Mouse (Mus musculus): ENCODE measurements around the gene 1810010H24Rik. TPM values are rescaled to one million over a fixed set of nuclear protein-coding genes. Genes with fewer than 3 reads are reported as not detected.
"Not testable (repeated sequence)": the region's sequence is repeated elsewhere in the genome, so short reads cannot be mapped to it uniquely, and the experiment has no call there.

The 1810010H24Rik gene
- total RNA-seq, 2 experiments from 2014 or later = 2.3 to 4.7 TPM

DNA sequence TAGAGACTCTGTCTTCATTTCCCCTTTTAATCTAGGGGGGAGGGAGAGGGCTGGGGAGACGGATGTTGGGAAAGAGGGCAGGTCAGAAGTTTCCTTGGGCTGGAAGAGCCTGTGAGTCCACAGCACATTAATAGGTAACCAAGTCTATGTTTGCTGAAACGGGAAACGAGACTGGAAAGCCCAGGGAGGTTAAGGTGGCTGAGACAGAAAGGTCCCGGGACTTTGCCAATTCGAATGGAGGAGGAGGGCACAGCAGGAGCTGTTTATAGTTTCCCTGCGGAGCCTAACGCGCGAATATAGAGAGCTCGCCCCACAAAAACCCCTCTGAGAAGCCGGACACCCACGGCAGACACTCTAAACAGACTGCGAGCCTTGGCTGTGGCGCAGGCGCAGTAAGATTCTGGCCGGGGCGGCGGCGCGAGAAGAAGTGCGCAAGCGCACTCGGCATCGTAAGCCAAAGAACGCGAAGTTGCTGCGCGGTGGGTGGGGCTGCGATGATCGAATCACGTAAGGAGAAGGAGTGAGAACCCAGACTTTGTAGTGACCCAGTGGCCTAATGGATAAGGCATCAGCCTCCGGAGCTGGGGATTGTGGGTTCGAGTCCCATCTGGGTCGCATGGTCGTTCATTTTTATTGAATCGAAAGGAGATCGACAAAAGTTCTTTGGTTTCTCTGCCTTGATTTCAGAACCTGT, 13.0 kb upstream of the 1810010H24Rik start:
- peak; percentile 97 to 98 for DNase-seq

DNA sequence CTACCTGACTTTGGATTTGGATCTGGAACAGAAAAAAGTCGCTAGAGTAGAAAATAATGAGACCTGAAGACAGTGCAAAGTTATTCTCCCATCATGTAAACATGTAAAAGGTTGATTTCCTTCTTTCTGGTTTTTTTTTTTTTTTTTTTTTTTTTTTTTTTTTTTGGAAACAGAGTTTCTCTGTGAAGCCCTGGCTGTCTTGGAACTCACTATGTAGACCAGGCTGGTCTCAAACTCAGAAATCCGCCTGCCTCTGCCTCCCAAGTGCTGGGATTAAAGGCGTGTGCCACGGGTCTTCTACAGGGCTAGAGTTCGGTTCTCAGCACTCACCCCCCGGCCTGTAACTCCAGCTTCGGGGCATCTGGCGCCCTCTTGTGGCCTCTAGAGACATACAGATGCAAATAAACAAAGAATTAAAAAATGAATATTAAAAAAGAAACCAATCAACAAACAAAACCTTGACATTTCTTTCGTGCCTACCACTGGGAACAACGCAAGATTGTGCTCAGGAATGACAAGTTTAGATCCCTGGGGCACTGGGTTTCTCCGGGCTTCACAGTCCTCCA, 11.4 kb upstream of the 1810010H24Rik start:
- no peak for DNase-seq

- peak; percentile 26 to 45 for DNase-seq
Observed at GRCm38 (mm10) chr11:107014597-107015309, 10.7 kb upstream of the 1810010H24Rik start.

DNA sequence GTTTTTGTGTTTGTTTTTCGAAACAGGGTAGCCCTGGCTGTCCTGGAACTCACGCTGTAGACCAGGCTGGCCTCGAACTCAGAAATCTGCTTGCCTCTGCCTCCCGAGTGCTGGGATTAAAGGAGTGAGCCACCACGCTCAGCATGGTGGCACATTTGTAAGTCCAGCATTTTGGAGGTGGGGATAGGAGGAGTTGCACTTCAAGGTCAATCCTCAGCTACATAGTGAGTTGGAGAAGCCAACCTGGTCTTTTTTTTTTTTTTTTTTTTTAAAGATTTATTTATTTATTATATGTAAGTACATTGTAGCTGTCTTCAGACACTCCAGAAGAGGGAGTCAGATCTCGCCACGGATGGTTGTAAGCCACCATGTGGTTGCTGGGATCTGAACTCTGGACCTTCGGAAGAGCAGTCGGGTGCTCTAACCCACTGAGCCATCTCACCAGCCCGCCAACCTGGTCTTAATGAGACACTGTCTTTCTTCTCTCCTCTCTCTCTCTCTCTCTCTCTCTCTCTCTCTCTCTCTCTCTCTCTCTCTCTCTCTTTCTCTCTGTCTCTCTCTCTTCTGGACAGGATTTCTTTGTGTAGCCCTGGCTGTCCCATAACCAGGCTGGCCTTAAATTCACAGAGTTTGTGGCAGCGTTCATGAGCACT, 9.8 kb upstream of the 1810010H24Rik start:
- not testable (repeated sequence) for DNase-seq

DNA sequence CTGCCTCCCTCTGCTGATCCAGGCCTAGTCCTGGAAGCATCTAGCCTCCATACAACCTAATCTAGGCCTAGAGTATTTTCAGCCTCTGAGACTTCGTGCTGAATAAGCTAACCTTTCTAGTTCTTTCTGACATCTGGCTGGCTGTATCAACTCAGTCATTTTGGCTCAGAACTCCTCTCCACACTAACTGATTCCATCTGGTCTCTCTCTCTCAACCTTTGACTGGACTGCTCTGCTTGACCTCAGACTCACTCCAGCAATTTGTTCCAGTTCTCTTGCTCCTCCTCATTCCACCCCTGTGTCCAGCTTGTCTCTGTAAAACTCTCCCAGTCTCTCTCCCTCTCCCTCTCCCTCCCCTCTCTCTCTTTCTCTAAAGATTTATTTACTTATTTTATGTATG, 8.6 kb upstream of the 1810010H24Rik start:
- DNase-seq = no peak

DNA sequence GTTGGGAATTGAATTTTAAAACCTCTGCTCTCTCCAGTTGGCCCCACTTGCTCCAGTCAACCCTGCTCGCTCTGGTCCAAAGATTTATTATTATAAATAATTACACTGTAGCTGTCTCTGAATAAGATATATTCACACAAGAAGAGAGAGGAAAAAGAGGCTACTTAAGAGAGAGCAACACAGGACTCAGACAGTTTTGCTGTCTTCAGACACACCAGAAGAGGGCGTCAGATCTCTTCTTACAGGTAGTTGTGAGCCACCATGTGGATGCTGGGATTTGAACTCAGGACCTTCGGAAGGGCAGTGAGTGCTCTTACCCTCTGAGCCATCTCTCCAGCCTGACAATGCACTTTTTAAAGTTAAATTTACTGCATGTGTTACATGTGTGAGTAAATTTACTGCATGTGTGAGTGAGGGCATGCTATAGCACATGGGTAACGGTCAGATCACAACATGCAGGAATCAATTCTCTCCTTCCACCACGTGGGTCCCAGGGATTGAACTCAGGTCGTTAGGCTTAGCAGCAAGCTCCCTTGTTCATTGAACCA, 8.1 kb upstream of the 1810010H24Rik start:
- no peak for DNase-seq

GRCm38 (mm10) chr11:107018606-107019005, 6.9 kb upstream of the 1810010H24Rik start:
- DNase-seq = peak in 1 of 2 experiments; percentile 40

- DNase-seq = no peak
Observed at GRCm38 (mm10) chr11:107019318-107019717, 6.2 kb upstream of the 1810010H24Rik start.

DNA sequence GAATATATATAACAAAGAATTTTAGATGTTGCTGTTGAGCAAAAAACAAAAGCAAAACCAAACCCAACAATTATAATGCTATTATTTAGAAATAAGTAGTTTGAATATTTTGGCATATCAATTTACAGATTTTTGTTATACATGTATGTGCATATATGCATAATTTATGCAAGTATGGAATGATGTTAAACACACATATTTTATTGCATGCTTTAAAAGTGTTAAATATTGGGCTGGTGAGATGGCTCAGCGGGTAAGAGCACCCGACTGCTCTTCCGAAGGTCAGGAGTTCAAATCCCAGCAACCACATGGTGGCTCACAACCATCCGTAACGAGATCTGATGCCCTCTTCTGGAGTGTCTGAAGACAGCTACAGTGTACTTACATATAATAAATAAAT, 5.8 kb upstream of the 1810010H24Rik start:
- not testable (repeated sequence) for DNase-seq

GRCm38 (mm10) chr11:107022050-107022683, 3.3 kb upstream of the 1810010H24Rik start:
- no peak for DNase-seq

DNA sequence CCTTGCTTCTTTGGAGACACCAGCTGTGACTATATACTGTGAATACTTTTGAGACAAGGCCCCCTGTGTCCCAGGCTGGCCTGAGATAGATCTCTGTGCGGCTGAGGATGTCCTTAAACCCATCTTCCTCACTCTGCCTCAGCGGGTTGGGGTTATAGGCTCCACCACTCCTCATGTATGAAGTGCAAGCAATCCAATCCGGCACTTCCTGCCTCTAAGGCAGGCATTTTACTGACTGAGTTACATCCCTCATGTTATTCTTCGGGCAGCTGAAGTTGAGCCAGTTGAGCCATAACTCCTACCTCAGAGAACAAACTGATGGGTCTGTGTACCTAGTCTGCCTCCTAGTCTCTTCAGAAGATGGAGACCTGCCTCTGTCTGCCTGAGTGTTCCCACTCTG, 1.1 kb upstream of the 1810010H24Rik start:
- no peak for DNase-seq

DNA sequence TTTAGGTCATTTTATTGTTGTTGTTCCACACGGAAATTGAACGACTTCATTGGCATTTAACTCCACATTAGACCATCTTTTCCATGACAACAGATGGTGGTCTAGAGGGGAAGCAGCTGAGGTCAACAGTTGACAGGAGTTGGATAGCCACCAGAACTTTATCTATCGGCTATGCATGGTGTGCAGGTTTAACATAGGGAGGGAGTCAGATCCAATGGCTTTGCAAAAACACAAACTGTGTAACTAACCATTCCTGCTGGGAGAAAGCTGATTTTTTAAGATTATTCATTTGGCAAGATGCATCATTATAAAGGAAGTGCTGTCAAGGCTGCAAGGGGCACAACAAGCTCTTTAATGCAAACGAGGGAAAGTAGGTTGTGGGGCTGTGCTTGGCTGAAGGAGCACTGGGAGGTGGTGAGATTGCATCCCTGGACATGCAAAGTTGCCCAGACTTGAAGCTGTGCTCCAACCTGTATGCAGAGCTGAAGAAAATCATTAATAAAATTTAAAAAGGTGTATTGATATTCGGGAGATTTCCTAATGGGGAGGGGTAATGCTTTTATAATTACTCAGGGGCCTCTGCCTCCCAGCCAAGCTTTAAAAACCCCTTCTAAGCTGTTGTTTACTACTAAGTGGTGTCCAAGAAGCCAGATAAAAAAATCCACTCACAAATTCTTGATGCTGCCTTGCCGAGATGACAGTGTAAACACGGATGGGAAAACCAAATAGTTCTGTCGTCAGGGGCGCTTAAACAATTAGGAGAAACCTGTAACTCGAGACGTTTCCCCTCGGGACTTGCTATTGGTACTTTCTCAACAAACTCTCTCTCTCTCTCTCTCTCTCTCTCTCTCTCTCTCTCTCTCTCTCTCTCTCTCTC, 1.3 kb downstream of the 1810010H24Rik start:
- no peak for DNase-seq

DNA sequence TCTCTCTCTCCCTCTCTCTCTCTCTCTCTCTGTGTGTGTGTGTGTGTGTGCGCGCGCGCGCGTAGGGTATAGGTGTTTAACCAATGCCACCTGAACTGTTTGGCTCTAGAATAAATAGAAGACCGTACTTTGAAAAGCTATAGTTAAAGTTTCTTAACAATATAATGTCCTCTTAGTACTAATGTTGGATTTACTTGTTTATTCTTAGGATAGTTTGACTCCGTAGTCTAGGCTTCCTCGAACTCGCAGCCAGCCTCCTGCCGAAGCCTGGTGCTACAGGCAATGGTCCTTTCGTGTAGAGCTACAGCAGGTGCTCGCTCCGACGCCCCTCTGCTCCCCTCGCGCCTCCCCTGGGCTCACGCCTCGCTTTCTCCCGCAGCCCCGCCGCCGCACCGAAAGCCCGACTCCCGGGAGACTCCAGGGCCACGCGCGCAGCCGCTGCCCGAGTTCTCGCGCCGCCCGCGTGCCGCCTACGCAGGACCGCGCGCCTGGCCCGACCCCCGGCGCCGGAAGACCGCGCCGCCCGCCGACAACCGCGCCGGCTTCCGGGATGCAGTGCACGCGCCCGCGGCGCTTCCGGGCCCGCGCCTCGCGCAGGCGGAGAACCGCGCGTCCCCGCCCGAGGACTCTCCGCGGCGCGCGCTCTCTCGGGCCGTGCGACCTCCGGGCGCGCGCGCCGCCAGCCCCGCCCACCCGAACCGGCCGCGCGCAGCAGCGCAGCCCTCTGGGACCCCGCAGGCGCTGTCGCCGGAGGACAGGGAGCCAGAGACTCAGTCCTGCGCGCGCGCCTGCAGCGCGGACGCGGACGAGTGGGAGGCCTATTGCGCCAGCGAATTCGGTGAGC, 2.2 kb downstream of the 1810010H24Rik start:
- peak; percentile 88 to 94 for DNase-seq

- no peak for DNase-seq
Observed at GRCm38 (mm10) chr11:107028275-107028618, 2.8 kb downstream of the 1810010H24Rik start.

- DNase-seq = no peak
Observed at GRCm38 (mm10) chr11:107028754-107029153, 3.3 kb downstream of the 1810010H24Rik start.

GRCm38 (mm10) chr11:107029536-107029935, 4.1 kb downstream of the 1810010H24Rik start:
- DNase-seq = no peak

GRCm38 (mm10) chr11:107031635-107032034, 6.2 kb downstream of the 1810010H24Rik start:
- no peak for DNase-seq

- DNase-seq = no peak
Observed at GRCm38 (mm10) chr11:107034085-107034810, 8.8 kb downstream of the 1810010H24Rik start.

DNA sequence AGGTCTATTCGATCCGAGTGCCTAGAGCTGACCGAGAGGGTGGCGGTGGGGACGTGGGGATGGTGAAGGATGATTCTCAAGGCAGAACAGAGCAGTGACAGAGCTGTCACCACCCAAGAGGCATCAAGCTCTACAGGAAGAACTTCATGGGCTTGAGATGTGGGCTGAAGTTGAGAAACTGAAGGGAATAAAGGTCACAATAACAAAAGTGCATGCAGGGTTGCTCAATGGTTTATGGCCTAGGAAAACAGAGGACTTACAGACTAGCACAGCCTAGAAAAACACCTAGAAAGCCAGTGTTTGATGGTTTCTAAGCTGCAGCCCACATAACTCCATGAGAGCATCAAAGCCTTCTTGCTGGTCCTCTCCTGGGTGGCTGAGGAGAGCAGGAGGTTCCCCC, 13.9 kb downstream of the 1810010H24Rik start:
- DNase-seq = no peak
